Mouse (Mus musculus): ENCODE results near the gene Slc35e3.
"Not testable (repeated sequence)": the region's sequence is repeated elsewhere in the genome, so short reads cannot be mapped to it uniquely, and the experiment has no call there.

Slc35e3 gene

GRCm38 (mm10) chr10:117762281-117762830 is 16.2 kb upstream of the Slc35e3 start:
- no peak for DNase-seq (ENCODE audit: low read depth, low spot score)

- no peak for DNase-seq (ENCODE audit: low read depth, low spot score)
Measured at GRCm38 (mm10) chr10:117761551-117761950, 15.4 kb upstream of the Slc35e3 start.

- DNase-seq (ENCODE audit: low read depth, low spot score), result no peak
Measured at GRCm38 (mm10) chr10:117760831-117761335, 14.7 kb upstream of the Slc35e3 start.

GRCm38 (mm10) chr10:117759844-117760630 is 13.9 kb upstream of the Slc35e3 start:
- no peak for DNase-seq (ENCODE audit: low read depth, low spot score)

GRCm38 (mm10) chr10:117758749-117759727 is 12.9 kb upstream of the Slc35e3 start:
- no peak for DNase-seq (ENCODE audit: low read depth, low spot score)

- not testable (repeated sequence) for DNase-seq (ENCODE audit: low read depth, low spot score)
Measured at GRCm38 (mm10) chr10:117758344-117758743, 12.2 kb upstream of the Slc35e3 start.

GRCm38 (mm10) chr10:117757796-117758342 is 11.7 kb upstream of the Slc35e3 start:
- no peak for DNase-seq (ENCODE audit: low read depth, low spot score)

- no peak for DNase-seq (ENCODE audit: low read depth, low spot score)
Measured at GRCm38 (mm10) chr10:117757259-117757658, 11.1 kb upstream of the Slc35e3 start.

GRCm38 (mm10) chr10:117756784-117757183 is 10.6 kb upstream of the Slc35e3 start:
- DNase-seq (ENCODE audit: low read depth, low spot score), result no peak

GRCm38 (mm10) chr10:117755799-117756467 is 9.8 kb upstream of the Slc35e3 start:
- no peak for DNase-seq (ENCODE audit: low read depth, low spot score)

GRCm38 (mm10) chr10:117755086-117755798 is 9.1 kb upstream of the Slc35e3 start:
- DNase-seq (ENCODE audit: low read depth, low spot score), result no peak

- DNase-seq (ENCODE audit: low read depth, low spot score), result no peak
Measured at GRCm38 (mm10) chr10:117754609-117754940, 8.4 kb upstream of the Slc35e3 start.

- DNase-seq (ENCODE audit: low read depth, low spot score), result no peak
Measured at GRCm38 (mm10) chr10:117753711-117754608, 7.8 kb upstream of the Slc35e3 start.

- no peak for DNase-seq (ENCODE audit: low read depth, low spot score)
Measured at GRCm38 (mm10) chr10:117752851-117753647, 6.9 kb upstream of the Slc35e3 start.

- no peak for DNase-seq (ENCODE audit: low read depth, low spot score)
Measured at GRCm38 (mm10) chr10:117752304-117752821, 6.2 kb upstream of the Slc35e3 start.

- DNase-seq (ENCODE audit: low read depth, low spot score), result no peak
Measured at GRCm38 (mm10) chr10:117751744-117752143, 5.6 kb upstream of the Slc35e3 start.

- DNase-seq (ENCODE audit: low read depth, low spot score), result no peak
Measured at GRCm38 (mm10) chr10:117751282-117751610, 5.1 kb upstream of the Slc35e3 start.

- no peak for DNase-seq (ENCODE audit: low read depth, low spot score)
Measured at GRCm38 (mm10) chr10:117750529-117751281, 4.5 kb upstream of the Slc35e3 start.
